Mouse (Mus musculus) hindbrain, embryonic 10.5 days (tissue): ENCODE measurements around the gene Clcn2. TPM values are rescaled to one million over a fixed set of nuclear protein-coding genes. Genes with fewer than 3 reads are reported as not detected.

Experiments
- DNase-seq: peaks from one replicate; pipeline ENCODE4 v3.0.0-alpha.2; 2017; ENCODE audit warnings: low spot score
- H3K27ac ChIP-seq: fragments of 300-500 bp; sonication (generic); 2 replicates; pipeline ENCODE4 v1.5.1; 2016; ENCODE audit warnings: mild to moderate bottlenecking, moderate library complexity
- H3K27me3 ChIP-seq: fragments of 300-500 bp; sonication (generic); 2 replicates; pipeline ENCODE4 v1.6.1; 2016; ENCODE audit warnings: mild to moderate bottlenecking; ENCODE audit not compliant: poor library complexity, insufficient read depth, severe bottlenecking
- H3K36me3 ChIP-seq: fragments of 300-500 bp; sonication (generic); 2 replicates; pipeline ENCODE4 v1.6.1; 2016; ENCODE audit warnings: mild to moderate bottlenecking, moderate library complexity
- H3K4me1 ChIP-seq: fragments of 300-500 bp; sonication (generic); replicated peaks from 2 replicates; pipeline ENCODE4 v1.6.1; 2016; ENCODE audit warnings: mild to moderate bottlenecking
- H3K4me3 ChIP-seq: fragments of 300-500 bp; sonication (generic); 2 replicates; pipeline ENCODE4 v1.5.1; 2016; ENCODE audit warnings: mild to moderate bottlenecking, moderate library complexity
- H3K9me3 ChIP-seq: fragments of 300-500 bp; sonication (generic); 2 replicates; pipeline ENCODE4 v1.6.1; 2016; ENCODE audit warnings: mild to moderate bottlenecking, moderate library complexity
- WGBS: fragments of 180-500 bp; shearing (Covaris S2); methylation state at CpG from one replicate; pipeline ENCODE4 v1.1.7; 2016; 5-methylcytosine and 5-hydroxymethylcytosine counted together
- polyA plus RNA-seq: library from polyadenylated mRNA; unstranded; fragments of >200 nt; fragmentation: Nextera tagmentation; extraction: Ambion mirVana; gene quantifications from 2 replicates; pipeline ENCODE4 v1.2.1, GENCODE M21; 2016

Clcn2 gene
- polyA plus RNA-seq, 1 experiment from 2014 or later: 22.1 TPM

- Histone ChIP-seq H3K27ac (peak overlapping the region; percentile 95), H3K36me3 (peaks cover 42% of the 10 kb centered on the region), H3K27me3 (no peaks in the 10 kb centered on the region), H3K4me3 (peak overlapping the region; percentile 73), H3K4me1 (peaks cover 54% of the 10 kb centered on the region), H3K9me3 (no peaks in the 10 kb centered on the region)
- under 1% methylated on average over 8 of the region's 8 CpGs for WGBS
- no peak for DNase-seq
Observed at GRCm38 (mm10) chr16:20716841-20717180, 735 bp downstream of the Clcn2 start.

- peaks cover 42% of the 10 kb centered on the region for H3K36me3 ChIP-seq
- peak; percentile 88 for DNase-seq
- H3K9me3 ChIP-seq: no peaks in the 10 kb centered on the region
- no peaks in the 10 kb centered on the region for H3K27me3 ChIP-seq
- peak overlapping the region; percentile 95 for H3K27ac ChIP-seq
- WGBS: under 1% methylated on average over 67 of the region's 68 CpGs
- peaks cover 54% of the 10 kb centered on the region for H3K4me1 ChIP-seq
- H3K4me3 ChIP-seq: peak overlapping the region; percentile 73
Observed at GRCm38 (mm10) chr16:20715976-20716840, 1.3 kb downstream of the Clcn2 start.

GRCm38 (mm10) chr16:20715566-20715965, 2.0 kb downstream of the Clcn2 start:
- Histone ChIP-seq H3K4me1 (peaks cover 54% of the 10 kb centered on the region), H3K27me3 (no peaks in the 10 kb centered on the region), H3K36me3 (peaks cover 42% of the 10 kb centered on the region), H3K4me3 (peak overlapping the region; percentile 73), H3K27ac (peak overlapping the region; percentile 95), H3K9me3 (no peaks in the 10 kb centered on the region)
- no peak for DNase-seq
- 0% methylated on average over 12 of the region's 12 CpGs for WGBS

- Histone ChIP-seq H3K27me3 (no peaks in the 10 kb centered on the region), H3K4me1 (peaks cover 54% of the 10 kb centered on the region), H3K9me3 (no peaks in the 10 kb centered on the region), H3K27ac (peak overlapping the region; percentile 95), H3K36me3 (peaks cover 42% of the 10 kb centered on the region), H3K4me3 (peak overlapping the region; percentile 73)
- WGBS: 53% methylated on average over 2 of the region's 2 CpGs
- no peak for DNase-seq
Observed at GRCm38 (mm10) chr16:20715161-20715560, 2.4 kb downstream of the Clcn2 start.

GRCm38 (mm10) chr16:20714307-20715080, 3.1 kb downstream of the Clcn2 start:
- Histone ChIP-seq H3K4me1 (peaks cover 57% of the 10 kb centered on the region), H3K36me3 (peaks cover 42% of the 10 kb centered on the region), H3K9me3 (no peaks in the 10 kb centered on the region), H3K27me3 (no peaks in the 10 kb centered on the region), H3K27ac (peak overlapping the region; percentile 74), H3K4me3 (peak overlapping the region; percentile 73)
- WGBS: 26% methylated on average over 11 of the region's 11 CpGs
- DNase-seq: no peak

- H3K9me3 ChIP-seq: no peaks in the 10 kb centered on the region
- H3K4me1 ChIP-seq: peaks cover 53% of the 10 kb centered on the region
- H3K36me3 ChIP-seq: peaks cover 56% of the 10 kb centered on the region
- DNase-seq: no peak
- H3K27ac ChIP-seq: no peak overlapping the region
- no peaks in the 10 kb centered on the region for H3K27me3 ChIP-seq
- no peak overlapping the region for H3K4me3 ChIP-seq
- 88% methylated on average over 7 of the region's 7 CpGs for WGBS
Observed at GRCm38 (mm10) chr16:20712889-20713288, 4.7 kb downstream of the Clcn2 start.

GRCm38 (mm10) chr16:20712190-20712589, 5.4 kb downstream of the Clcn2 start:
- no peaks in the 10 kb centered on the region for H3K9me3 ChIP-seq
- H3K27me3 ChIP-seq: no peaks in the 10 kb centered on the region
- peaks cover 55% of the 10 kb centered on the region for H3K4me1 ChIP-seq
- H3K4me3 ChIP-seq: no peak overlapping the region
- H3K36me3 ChIP-seq: peaks cover 63% of the 10 kb centered on the region
- 73% methylated on average over 9 of the region's 9 CpGs for WGBS
- no peak overlapping the region for H3K27ac ChIP-seq
- DNase-seq: no peak

- no peak overlapping the region for H3K27ac ChIP-seq
- peaks cover 77% of the 10 kb centered on the region for H3K36me3 ChIP-seq
- H3K27me3 ChIP-seq: no peaks in the 10 kb centered on the region
- no peak for DNase-seq
- no peak overlapping the region for H3K4me3 ChIP-seq
- 79% methylated on average over 4 of the region's 4 CpGs for WGBS
- H3K9me3 ChIP-seq: no peaks in the 10 kb centered on the region
- peaks cover 55% of the 10 kb centered on the region for H3K4me1 ChIP-seq
Observed at GRCm38 (mm10) chr16:20710810-20711209, 6.7 kb downstream of the Clcn2 start.

- no peak overlapping the region for H3K27ac ChIP-seq
- no peaks in the 10 kb centered on the region for H3K9me3 ChIP-seq
- H3K4me3 ChIP-seq: no peak overlapping the region
- peaks cover 55% of the 10 kb centered on the region for H3K4me1 ChIP-seq
- peaks cover 81% of the 10 kb centered on the region for H3K36me3 ChIP-seq
- H3K27me3 ChIP-seq: no peaks in the 10 kb centered on the region
- 93% methylated on average over 11 of the region's 11 CpGs for WGBS
- no peak for DNase-seq
Observed at GRCm38 (mm10) chr16:20710370-20710769, 7.2 kb downstream of the Clcn2 start.

GRCm38 (mm10) chr16:20708939-20709734, 8.4 kb downstream of the Clcn2 start:
- no peaks in the 10 kb centered on the region for H3K27me3 ChIP-seq
- H3K9me3 ChIP-seq: no peaks in the 10 kb centered on the region
- H3K27ac ChIP-seq: no peak overlapping the region; the same call in 1 of the 2 replicates
- peaks cover 42% of the 10 kb centered on the region for H3K4me1 ChIP-seq
- H3K4me3 ChIP-seq: no peak overlapping the region
- WGBS: 77% methylated on average over 19 of the region's 19 CpGs
- peak; percentile 81 for DNase-seq
- peaks cover 93% of the 10 kb centered on the region for H3K36me3 ChIP-seq

GRCm38 (mm10) chr16:20708220-20708938, 9.2 kb downstream of the Clcn2 start:
- no peak for DNase-seq
- no peaks in the 10 kb centered on the region for H3K27me3 ChIP-seq
- WGBS: 93% methylated on average over 21 of the region's 21 CpGs
- H3K36me3 ChIP-seq: peaks cover 99% of the 10 kb centered on the region
- H3K27ac ChIP-seq: peak overlapping the region; percentile 46; the same call in 1 of the 2 replicates
- H3K4me1 ChIP-seq: peaks cover 37% of the 10 kb centered on the region
- H3K4me3 ChIP-seq: no peak overlapping the region
- H3K9me3 ChIP-seq: no peaks in the 10 kb centered on the region
